Mouse (Mus musculus) left cerebral cortex, adult 8-10 months (tissue): ENCODE results near the gene Zfp574. TPM values are rescaled to one million over a fixed set of nuclear protein-coding genes. Genes with fewer than 3 reads are reported as not detected.

ENCODE experiments used
- DNase-seq, 2 experiments: peaks; one replicate each; pipeline ENCODE4 v3.0.0; 2022; ENCODE audit warnings: low spot score in 2 of 2
- total RNA-seq, 4 experiments: library from RNA; stranded (reverse); gene quantifications; 2 replicates each; pipeline ENCODE4 v1.2.4; 2022

Zfp574 gene
- total RNA-seq, 4 experiments from 2014 or later, result 36.8 to 40.0 (median 37.1) TPM

- peak; percentile 42 to 77 for DNase-seq
Measured at GRCm38 (mm10) chr7:25072716-25073390, 486 bp downstream of the Zfp574 start.

- DNase-seq, result peak; percentile 40 to 84
Measured at GRCm38 (mm10) chr7:25073924-25074323, 1.6 kb downstream of the Zfp574 start.

DNA sequence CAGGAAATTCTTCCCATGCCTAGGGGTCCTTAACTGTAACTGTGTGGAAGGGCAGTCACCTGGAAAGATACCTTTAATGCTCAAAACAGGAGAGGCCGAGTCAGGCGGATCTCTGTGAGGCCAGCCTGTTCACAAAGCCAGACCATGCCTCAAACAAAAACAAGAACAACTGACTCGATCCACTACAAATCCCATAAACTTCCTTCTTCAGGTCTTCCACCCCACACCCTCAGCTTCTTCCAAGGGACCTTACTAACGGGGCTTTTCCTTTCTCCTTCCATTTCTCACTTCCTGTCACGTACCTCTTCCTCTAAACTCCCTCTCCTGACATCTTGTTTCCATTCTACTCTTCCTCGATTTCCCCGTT, 3.9 kb downstream of the Zfp574 start:
- DNase-seq, result no peak

DNA sequence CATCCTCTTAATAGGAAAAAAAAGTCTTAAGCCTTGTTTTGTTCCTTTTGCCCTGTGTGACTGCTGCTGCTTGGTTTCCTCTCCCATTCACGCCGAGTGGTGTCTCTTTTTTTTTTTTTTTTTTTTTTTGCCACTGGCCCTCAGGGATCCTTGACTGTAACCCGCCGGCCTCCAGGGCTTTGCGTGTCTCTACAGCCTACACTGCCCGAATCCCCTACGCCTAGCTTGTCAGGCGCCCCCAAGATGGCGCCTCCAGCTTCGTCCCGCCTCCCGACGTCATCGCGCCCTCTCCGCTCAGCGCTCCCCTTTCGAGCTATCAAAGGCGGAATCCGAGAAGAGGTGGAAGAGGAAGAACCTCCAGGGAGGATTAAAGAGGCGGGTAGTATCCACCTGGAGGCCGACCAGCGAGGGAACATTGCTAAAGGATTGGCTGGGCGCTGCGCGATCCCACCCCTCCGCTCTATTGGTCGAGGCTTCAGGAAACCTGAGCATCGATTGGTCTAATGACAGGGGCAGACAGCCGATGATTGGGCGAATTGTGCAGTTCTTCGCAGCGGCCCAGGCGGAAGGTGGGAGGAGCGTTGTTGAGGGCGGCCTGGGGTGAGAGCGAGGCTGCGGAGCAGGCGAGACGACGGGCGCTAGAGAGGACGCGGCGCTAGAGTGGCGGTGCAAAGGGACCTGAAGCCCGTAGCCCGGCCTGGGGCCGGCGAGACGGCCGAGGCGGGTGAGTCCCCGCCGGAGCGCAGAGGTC, 4.5 kb downstream of the Zfp574 start:
- peak; percentile 91 to 99 for DNase-seq

- no peak for DNase-seq
Measured at GRCm38 (mm10) chr7:25077414-25077755, 5.0 kb downstream of the Zfp574 start.

GRCm38 (mm10) chr7:25079496-25080026, 7.2 kb downstream of the Zfp574 start:
- no peak for DNase-seq

GRCm38 (mm10) chr7:25080431-25080830, 8.1 kb downstream of the Zfp574 start:
- no peak for DNase-seq

- no peak for DNase-seq
Measured at GRCm38 (mm10) chr7:25082510-25082909, 10.1 kb downstream of the Zfp574 start.

DNA sequence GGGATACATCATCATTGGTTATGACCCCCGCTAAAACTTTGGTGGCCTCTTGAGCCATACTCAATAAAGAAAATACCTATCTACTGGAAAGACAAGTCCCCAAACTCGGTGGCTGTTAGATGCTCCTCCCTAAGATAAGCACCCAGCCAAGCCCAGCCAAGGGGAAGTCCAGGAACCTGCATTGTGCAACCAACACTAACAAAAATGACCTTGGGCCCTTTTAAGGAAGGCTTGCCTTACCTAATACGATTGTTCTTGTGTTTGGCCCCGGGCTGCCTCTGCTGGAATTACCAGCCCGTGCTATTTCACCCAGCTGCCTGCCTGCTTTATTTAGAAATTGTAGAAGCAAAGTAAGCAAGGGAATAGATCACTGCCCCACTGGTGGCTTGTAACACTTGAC, 12.3 kb downstream of the Zfp574 start:
- no peak for DNase-seq

- no peak for DNase-seq
Measured at GRCm38 (mm10) chr7:25086656-25087055, 14.3 kb downstream of the Zfp574 start.

- DNase-seq, result no peak
Measured at GRCm38 (mm10) chr7:25087256-25087912, 15.0 kb downstream of the Zfp574 start.

DNA sequence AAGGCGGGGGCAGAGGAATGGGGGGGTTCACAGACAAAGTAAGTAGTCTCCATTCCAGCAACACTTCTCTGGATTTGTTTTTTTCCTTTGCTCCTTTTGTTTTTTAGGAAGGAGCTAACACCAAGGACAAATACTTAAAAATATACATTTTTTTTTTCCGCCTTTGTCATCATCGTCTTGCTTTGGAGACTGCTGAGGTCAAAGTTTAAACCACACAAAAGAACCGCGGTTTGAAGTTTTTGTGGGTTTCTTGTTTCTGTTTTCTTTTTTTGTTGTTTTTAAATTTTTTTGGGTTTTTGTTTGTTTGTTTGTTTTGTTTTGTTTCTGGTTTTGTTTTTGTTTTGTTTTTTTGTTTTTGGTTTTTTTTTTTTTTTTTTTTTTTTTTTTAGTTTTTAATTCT, 15.6 kb downstream of the Zfp574 start:
- no peak for DNase-seq

DNA sequence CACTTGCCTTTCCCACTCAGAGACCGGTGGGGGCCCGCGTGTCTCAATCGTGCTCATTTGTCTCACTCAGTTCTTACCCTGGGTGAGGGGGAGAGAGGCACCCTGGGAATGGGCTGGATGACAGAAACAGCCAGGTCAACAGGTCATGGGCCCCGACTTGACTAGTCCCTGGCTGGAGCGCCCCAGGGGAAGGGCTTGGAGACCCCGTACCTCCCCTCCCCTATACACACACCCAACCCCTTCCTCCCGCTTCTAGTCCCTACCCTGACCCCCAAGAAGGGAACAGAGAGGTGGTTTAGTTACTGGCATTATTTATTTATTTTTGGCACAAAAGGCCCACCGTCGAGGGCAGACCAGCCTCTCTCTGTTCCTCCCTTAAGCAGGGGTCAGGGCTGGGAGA, 16.2 kb downstream of the Zfp574 start:
- no peak for DNase-seq

GRCm38 (mm10) chr7:25088968-25089367, 16.6 kb downstream of the Zfp574 start:
- no peak for DNase-seq

- DNase-seq, result no peak
Measured at GRCm38 (mm10) chr7:25089875-25090274, 17.5 kb downstream of the Zfp574 start.

DNA sequence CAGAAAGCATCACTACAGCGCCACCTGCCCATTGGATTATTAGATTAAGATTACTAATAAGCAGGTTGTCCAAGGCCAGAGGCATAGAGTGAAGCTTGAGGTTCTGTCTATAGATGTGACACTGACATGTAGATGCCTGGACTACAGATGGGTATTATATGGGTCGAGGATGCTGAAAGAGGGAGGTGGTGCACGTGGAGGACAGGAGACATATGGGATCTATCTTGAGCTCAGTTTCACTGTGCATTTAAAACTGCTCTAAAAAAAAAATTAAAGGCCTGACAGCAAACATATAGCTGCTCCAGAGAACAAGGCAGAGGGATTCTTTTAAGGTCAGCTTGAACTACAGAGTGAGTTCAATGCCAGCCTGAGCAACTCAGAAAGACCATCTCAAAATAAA, 25.8 kb downstream of the Zfp574 start:
- DNase-seq, result no peak

- DNase-seq, result no peak
Measured at GRCm38 (mm10) chr7:25099581-25099980, 27.2 kb downstream of the Zfp574 start.

DNA sequence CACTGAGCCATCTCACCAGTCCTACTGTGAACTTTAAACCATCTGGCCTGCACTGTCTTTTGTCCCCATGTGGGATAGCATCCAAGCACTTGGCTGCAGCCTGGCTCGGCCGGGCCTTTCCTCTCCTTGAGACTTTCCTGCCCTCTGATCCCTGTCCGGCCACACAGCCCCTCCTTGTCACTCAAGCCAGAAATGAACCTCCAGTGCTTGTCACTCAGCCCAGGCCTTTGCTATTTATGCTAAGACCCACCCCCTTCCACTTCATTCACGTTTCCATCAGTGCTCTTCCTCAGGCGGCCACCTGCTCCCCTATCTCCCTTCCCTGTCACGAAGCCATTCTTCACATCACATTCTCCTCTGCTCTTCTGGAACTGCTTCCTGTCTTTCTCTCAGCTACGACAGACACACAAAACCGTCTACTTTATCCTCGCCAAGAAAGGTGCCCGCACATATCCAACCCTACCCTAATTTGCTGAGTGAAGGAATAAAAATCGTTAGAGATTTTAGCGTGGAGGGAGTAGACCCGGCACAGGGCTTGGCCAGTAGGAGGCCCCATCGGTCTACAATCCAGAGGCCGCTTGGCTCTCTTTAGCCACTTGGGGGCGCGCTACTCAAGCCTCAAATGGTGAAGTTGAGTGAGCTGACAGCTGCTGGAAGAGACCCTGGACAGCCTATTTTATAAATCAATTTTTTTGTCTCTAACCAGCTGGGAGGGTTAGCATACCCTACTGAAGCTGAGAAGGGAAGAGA, 33.2 kb downstream of the Zfp574 start:
- peak in 1 of 2 experiments; percentile 65 for DNase-seq

GRCm38 (mm10) chr7:25106790-25107502, 34.6 kb downstream of the Zfp574 start:
- DNase-seq, result no peak

DNA sequence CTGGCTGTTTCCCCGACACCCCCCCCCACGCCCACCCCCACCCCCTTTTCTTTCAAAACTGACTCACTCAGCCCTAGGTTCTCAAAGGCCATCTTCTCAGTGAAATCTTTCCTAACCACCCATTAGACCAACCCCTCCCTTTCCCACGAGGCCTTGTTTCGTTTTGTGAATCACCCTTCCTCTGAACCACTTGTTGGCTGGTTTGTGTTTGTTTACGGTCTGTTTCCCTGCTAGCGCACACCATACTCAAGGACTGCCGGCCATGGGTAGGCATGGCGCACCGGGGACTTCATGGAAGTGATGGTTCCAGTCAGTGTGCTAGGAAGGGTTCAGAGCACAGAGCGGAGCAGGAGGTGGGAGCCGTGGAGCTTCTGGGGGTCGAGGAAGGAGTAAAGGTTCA, 37.0 kb downstream of the Zfp574 start:
- no peak for DNase-seq

GRCm38 (mm10) chr7:25110336-25110735, 38.0 kb downstream of the Zfp574 start:
- DNase-seq, result no peak
